Mouse (Mus musculus) midbrain, postnatal 0 days (tissue): ENCODE results near the gene Unc45a. TPM values are rescaled to one million over a fixed set of nuclear protein-coding genes. Genes with fewer than 3 reads are reported as not detected.

Source experiments
- ATAC-seq: fragments of 200-750 bp; cut with Nextera tagmentation; 2 replicates; pipeline ENCODE4 v1.8.0; 2017; ENCODE audit warnings: moderate number of reproducible peaks, mild to moderate bottlenecking, moderate TSS enrichment, moderate library complexity; ENCODE audit not compliant: low FRiP score
- DNase-seq: peaks from one replicate; pipeline ENCODE4 v3.0.0-alpha.2; 2015; ENCODE audit warnings: low spot score
- H3K27ac ChIP-seq: fragments of 300-500 bp; sonication (generic); 2 replicates; pipeline ENCODE4 v1.5.1; 2014; ENCODE audit warnings: low read depth, mild to moderate bottlenecking, low read length, mixed read lengths
- H3K27me3 ChIP-seq: fragments of 300-500 bp; sonication (generic); 2 replicates; pipeline ENCODE4 v1.6.1; 2014; ENCODE audit warnings: low read length, control low read depth, mixed read lengths; ENCODE audit not compliant: insufficient read depth
- H3K36me3 ChIP-seq: fragments of 300-500 bp; sonication (generic); 2 replicates; pipeline ENCODE4 v1.6.1; 2014; ENCODE audit warnings: low read length, control low read depth, mixed read lengths; ENCODE audit not compliant: insufficient read depth
- H3K4me1 ChIP-seq: fragments of 300-500 bp; sonication (generic); 2 replicates; pipeline ENCODE4 v1.6.1; 2014; ENCODE audit warnings: mild to moderate bottlenecking, control low read depth, antibody characterized with exemption, low read length, mixed read lengths; ENCODE audit not compliant: insufficient read depth
- H3K4me2 ChIP-seq: fragments of 300-500 bp; sonication (generic); 2 replicates; pipeline ENCODE4 v1.6.1; 2014; ENCODE audit warnings: low read depth, mild to moderate bottlenecking, low read length, mixed read lengths; ENCODE audit not compliant: poor library complexity, severe bottlenecking
- H3K4me3 ChIP-seq: fragments of 300-500 bp; sonication (generic); 2 replicates; pipeline ENCODE4 v1.5.1; 2014; ENCODE audit warnings: low read depth, mild to moderate bottlenecking, low read length, moderate library complexity
- H3K9ac ChIP-seq: fragments of 300-500 bp; sonication (generic); replicated peaks from 2 replicates; pipeline ENCODE4 v1.6.1; 2014; ENCODE audit warnings: mild to moderate bottlenecking, low read length, moderate library complexity, mixed read lengths; ENCODE audit not compliant: poor library complexity, severe bottlenecking
- H3K9me3 ChIP-seq: fragments of 300-500 bp; sonication (generic); 2 replicates; pipeline ENCODE4 v1.6.1; 2016; ENCODE audit warnings: low read length, control low read depth
- CTCF ChIP-seq: IDR thresholded peaks from 2 replicates; pipeline ENCODE4 v1.5.1; 2016; ENCODE audit warnings: antibody characterized with exemption, mild to moderate bottlenecking
- WGBS: fragments of 180-500 bp; shearing (Covaris S2); extraction: QIAGEN DNeasy Blood & Tissue Kit; methylation state at CpG from one replicate; pipeline ENCODE4 v1.1.7; 2014; 5-methylcytosine and 5-hydroxymethylcytosine counted together
- polyA plus RNA-seq: library from polyadenylated mRNA; unstranded; fragments of >200 nt; fragmentation: Nextera tagmentation; extraction: Ambion mirVana; gene quantifications from 2 replicates; pipeline ENCODE4 v1.2.1, GENCODE M21; 2015
- total RNA-seq: library from RNA; depleted of rRNA; stranded (reverse); fragments of >200 nt; gene quantifications from 2 replicates; pipeline ENCODE4 v1.2.3, GENCODE M21; 2014

Gene Unc45a
- total and polyA plus RNA-seq, 2 experiments from 2014 or later: 51.0 to 55.9 TPM

DNA sequence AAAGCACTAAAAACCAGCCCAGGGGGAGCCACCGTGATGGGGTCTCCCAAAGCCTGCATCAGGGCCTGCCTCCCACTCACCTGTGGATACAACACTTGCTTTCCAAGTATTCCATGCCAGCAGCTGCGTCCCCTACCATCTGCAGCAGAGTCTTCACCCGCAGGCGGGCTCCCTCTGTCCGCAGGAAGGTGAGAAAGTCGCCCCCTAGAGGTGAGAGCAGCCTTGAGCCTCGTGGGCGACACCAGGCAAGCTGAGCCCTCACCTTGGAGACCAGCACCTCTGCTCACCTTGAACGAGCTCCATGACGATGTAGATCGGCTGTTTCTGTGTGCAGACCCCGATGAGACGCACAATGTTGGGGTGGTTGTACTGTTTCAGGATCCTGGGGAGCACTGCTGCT lies 38.7 kb upstream of the Unc45a start:
- no peaks in the 10 kb centered on the region for H3K27me3 ChIP-seq
- no peak overlapping the region for H3K4me3 ChIP-seq
- no peak for DNase-seq
- peak; percentile 48 for TF ChIP-seq CTCF
- no peak overlapping the region for H3K27ac ChIP-seq
- H3K4me2 ChIP-seq: no peak overlapping the region
- no peak for ATAC-seq
- no peaks in the 10 kb centered on the region for H3K9me3 ChIP-seq
- WGBS: 65% methylated on average over 13 of the region's 13 CpGs
- H3K36me3 ChIP-seq: peaks cover 3% of the 10 kb centered on the region; the same call in 1 of the 2 replicates
- 0 out of 2 replicates have a peak, but pooled peaks cover 5% of the 10 kb centered on the region for H3K4me1 ChIP-seq
- no peak overlapping the region for H3K9ac ChIP-seq

- H3K27ac ChIP-seq: no peak overlapping the region
- 0 out of 2 replicates have a peak, but pooled peaks cover 5% of the 10 kb centered on the region for H3K4me1 ChIP-seq
- H3K27me3 ChIP-seq: no peaks in the 10 kb centered on the region
- H3K9me3 ChIP-seq: no peaks in the 10 kb centered on the region
- no peak overlapping the region for H3K4me2 ChIP-seq
- no peak for ATAC-seq
- WGBS: 35% methylated on average over 6 of the region's 6 CpGs
- no peak overlapping the region for H3K4me3 ChIP-seq
- TF ChIP-seq CTCF: peak; percentile 90
- H3K36me3 ChIP-seq: peaks cover under 1% of the 10 kb centered on the region; the same call in 1 of the 2 replicates
- DNase-seq: peak; percentile 57
- H3K9ac ChIP-seq: no peak overlapping the region
Measured at GRCm38 (mm10) chr7:80377471-80377870, 36.7 kb upstream of the Unc45a start.

DNA sequence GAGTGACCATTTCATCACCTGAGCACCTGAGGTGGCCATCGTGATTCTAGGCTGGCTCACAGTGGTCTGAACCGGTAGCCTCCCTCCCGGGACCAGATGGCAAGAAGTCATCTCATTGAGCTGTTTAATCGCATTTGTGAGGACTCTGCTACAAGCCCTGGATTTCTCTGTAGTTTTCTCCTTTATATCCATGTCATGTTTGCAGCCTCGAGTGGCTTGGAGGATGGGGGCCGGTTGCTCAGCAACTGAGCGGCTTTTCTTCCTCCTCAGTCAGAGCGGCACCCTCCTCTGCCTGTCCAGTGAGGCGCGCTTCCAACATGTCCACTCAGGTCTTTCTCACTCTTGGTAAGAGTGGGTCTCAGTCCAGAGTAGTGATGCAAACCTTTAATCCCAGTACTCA lies 35.4 kb upstream of the Unc45a start:
- Histone ChIP-seq H3K4me3 (no peak overlapping the region), H3K27me3 (no peaks in the 10 kb centered on the region), H3K27ac (no peak overlapping the region; the same call in 1 of the 2 replicates), H3K9me3 (no peaks in the 10 kb centered on the region), H3K9ac (0 out of 2 replicates have a peak overlapping the region, but pooled peaks have one; percentile 36), H3K36me3 (no peaks in the 10 kb centered on the region), H3K4me1 (0 out of 2 replicates have a peak, but pooled peaks cover 5% of the 10 kb centered on the region), H3K4me2 (no peak overlapping the region)
- 23% methylated on average over 10 of the region's 10 CpGs for WGBS
- TF ChIP-seq CTCF: no peak
- DNase-seq (peak; percentile 42), ATAC-seq (peak; percentile 51)

DNA sequence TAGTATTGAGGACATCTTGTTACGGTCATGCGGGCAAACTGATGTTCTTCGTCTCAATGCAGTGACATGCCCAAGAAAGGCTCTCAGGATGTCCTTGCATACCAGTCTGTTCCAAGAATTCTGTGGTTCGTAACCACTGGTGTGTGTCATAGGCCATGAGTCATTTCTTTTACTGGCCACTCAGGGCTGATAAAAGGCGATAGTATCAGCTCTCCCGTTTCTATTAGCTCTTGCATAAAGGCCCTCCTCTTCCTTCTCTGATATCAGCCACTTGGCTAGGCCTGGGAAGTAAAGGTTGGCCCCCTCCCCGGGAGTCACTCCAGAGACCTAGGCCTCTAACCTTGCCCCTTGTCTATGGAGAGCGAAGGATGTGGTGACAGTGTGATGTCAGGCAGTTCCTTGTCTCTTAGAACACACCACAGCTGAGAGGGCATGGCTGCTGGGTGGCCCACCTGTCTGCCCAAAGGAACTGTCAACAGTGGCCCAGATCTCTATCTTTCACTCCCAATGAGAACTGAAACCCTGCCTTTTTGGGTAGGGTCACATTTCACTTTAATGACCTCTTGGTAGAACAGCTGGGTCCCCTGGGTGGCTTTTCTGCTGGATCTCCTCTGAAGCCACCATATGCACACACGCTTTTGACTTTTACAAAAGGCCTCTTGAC lies 34.7 kb upstream of the Unc45a start:
- TF ChIP-seq CTCF: no peak
- Histone ChIP-seq H3K9ac (peak overlapping the region; percentile 36; the same call in 1 of the 2 replicates), H3K36me3 (no peaks in the 10 kb centered on the region), H3K4me1 (0 out of 2 replicates have a peak, but pooled peaks cover 5% of the 10 kb centered on the region), H3K27ac (no peak overlapping the region), H3K9me3 (no peaks in the 10 kb centered on the region), H3K27me3 (no peaks in the 10 kb centered on the region), H3K4me3 (no peak overlapping the region), H3K4me2 (no peak overlapping the region)
- ATAC-seq (no peak), DNase-seq (no peak)
- WGBS: 91% methylated on average over 9 of the region's 9 CpGs

GRCm38 (mm10) chr7:80374733-80375132 lies 33.9 kb upstream of the Unc45a start:
- no peak overlapping the region for H3K9ac ChIP-seq
- 88% methylated on average over 3 of the region's 3 CpGs for WGBS
- H3K4me2 ChIP-seq: no peak overlapping the region
- no peak overlapping the region for H3K27ac ChIP-seq
- no peak overlapping the region for H3K4me3 ChIP-seq
- H3K27me3 ChIP-seq: no peaks in the 10 kb centered on the region
- H3K9me3 ChIP-seq: no peaks in the 10 kb centered on the region
- H3K36me3 ChIP-seq: no peaks in the 10 kb centered on the region
- H3K4me1 ChIP-seq: 0 out of 2 replicates have a peak, but pooled peaks cover 5% of the 10 kb centered on the region
- ATAC-seq: no peak
- no peak for TF ChIP-seq CTCF
- DNase-seq: no peak

- Histone ChIP-seq H3K36me3 (no peaks in the 10 kb centered on the region), H3K4me3 (no peak overlapping the region), H3K27ac (no peak overlapping the region), H3K9me3 (no peaks in the 10 kb centered on the region), H3K9ac (no peak overlapping the region), H3K27me3 (no peaks in the 10 kb centered on the region), H3K4me2 (no peak overlapping the region), H3K4me1 (peaks cover 6% of the 10 kb centered on the region; the same call in 1 of the 2 replicates)
- ATAC-seq (no peak), DNase-seq (no peak)
- 57% methylated on average over 3 of the region's 3 CpGs for WGBS
- TF ChIP-seq CTCF: no peak
Measured at GRCm38 (mm10) chr7:80374280-80374679, 33.5 kb upstream of the Unc45a start.
